Comparison of ENCODE assay signal across 9 mouse cellular contexts in genomic region chr9:63610841-63611366, GRCm38 (mm10). TPM values are rescaled to one million over a fixed set of nuclear protein-coding genes. Genes with fewer than 3 reads are reported as not detected.
DNase-seq lines count a peak whose midpoint lies in the region; ATAC-seq and TF ChIP-seq lines count a peak whose summit lies in the region.
"Had no signal": no experiment of that assay in that cellular context is flagged by ENCODE, and none has a peak within 500 bp of the region (broad histone marks: within the 10 kb centered on the region; RNA-seq: fewer than 3 reads in every experiment).

No protein-coding gene starts in this region.

- H3K4me3 ChIP-seq in spleen, adult 2 months (ENCODE audit: extremely low read depth, insufficient read depth, insufficient read length), result no peak overlapping the region
- no peak overlapping the region for H3K4me3 ChIP-seq in forebrain, embryonic 12.5 days (replicated peaks)
- H3K4me3 ChIP-seq in limb, embryonic 15.5 days, result no peak overlapping the region
- no peak overlapping the region for H3K4me3 ChIP-seq in neural tube, embryonic 14.5 days (ENCODE audit: low read depth, low read length)

- no peaks in the 10 kb centered on the region for H3K9me3 ChIP-seq in forebrain, embryonic 12.5 days
- no peaks in the 10 kb centered on the region for H3K9me3 ChIP-seq in limb, embryonic 15.5 days
- H3K9me3 ChIP-seq in neural tube, embryonic 14.5 days (ENCODE audit: control insufficient read depth, low read length), result no peaks in the 10 kb centered on the region

- peak overlapping the region; percentile 12 for H3K27ac ChIP-seq in spleen, adult 2 months (ENCODE audit: insufficient read depth, low read length)
- H3K27ac ChIP-seq in forebrain, embryonic 12.5 days, result no peak overlapping the region; the same call in 1 of the 2 replicates
- peak overlapping the region; percentile 85 for H3K27ac ChIP-seq in limb, embryonic 15.5 days
- H3K27ac ChIP-seq in neural tube, embryonic 14.5 days (ENCODE audit: low read depth, low read length), result peak overlapping the region; percentile 44

- DNase-seq in spleen, adult 2 months (ENCODE audit: low read depth in 1 of 2, low spot score in 2 of 2), result no peak
- no peak for DNase-seq in spleen, adult 18-20 months
- DNase-seq in left cerebral cortex, adult 8-10 months (ENCODE audit: low spot score in 2 of 2), result no peak
- no peak for DNase-seq in frontal cortex, adult 2 months (ENCODE audit: extremely low spot score in 1 of 2, low spot score in 1 of 2)

- no peaks in the 10 kb centered on the region for H3K27me3 ChIP-seq in spleen, adult 2 months (ENCODE audit: control insufficient read depth, insufficient read depth, low read length)
- peaks cover 7% of the 10 kb centered on the region; the same call in 1 of the 2 replicates for H3K27me3 ChIP-seq in forebrain, embryonic 12.5 days
- H3K27me3 ChIP-seq in limb, embryonic 15.5 days, result no peaks in the 10 kb centered on the region
- no peaks in the 10 kb centered on the region for H3K27me3 ChIP-seq in neural tube, embryonic 14.5 days (ENCODE audit: control insufficient read depth, insufficient read depth, low read length)

- H3K4me2 ChIP-seq in forebrain, embryonic 12.5 days, result 0 out of 2 replicates have a peak overlapping the region, but pooled peaks have one; percentile 11
- H3K4me2 ChIP-seq in limb, embryonic 15.5 days, result peak overlapping the region; percentile 32
- H3K4me2 ChIP-seq in neural tube, embryonic 14.5 days (ENCODE audit: low read depth, low read length), result no peak overlapping the region

- WGBS in spleen, adult 2 months, result 9% methylated on average over 13 of the region's 13 CpGs
- 18% methylated on average over 13 of the region's 13 CpGs for WGBS in forebrain, embryonic 12.5 days
- 17% methylated on average over 13 of the region's 13 CpGs for WGBS in limb, embryonic 15.5 days
- 13% methylated on average over 13 of the region's 13 CpGs for WGBS in neural tube, embryonic 14.5 days

- peaks cover 3% of the 10 kb centered on the region; the same call in 1 of the 2 replicates for H3K36me3 ChIP-seq in spleen, adult 2 months (ENCODE audit: control insufficient read depth, insufficient read depth, low read length)
- H3K36me3 ChIP-seq in forebrain, embryonic 12.5 days (replicated peaks), result no peaks in the 10 kb centered on the region
- H3K36me3 ChIP-seq in limb, embryonic 15.5 days, result no peaks in the 10 kb centered on the region
- no peaks in the 10 kb centered on the region for H3K36me3 ChIP-seq in neural tube, embryonic 14.5 days (ENCODE audit: control insufficient read depth, insufficient read depth, low read length)

- H3K4me1 ChIP-seq in spleen, adult 2 months (ENCODE audit: control insufficient read depth, insufficient read depth, insufficient read length), result peaks cover 33% of the 10 kb centered on the region
- peaks cover 37% of the 10 kb centered on the region for H3K4me1 ChIP-seq in forebrain, embryonic 12.5 days
- peaks cover 54% of the 10 kb centered on the region for H3K4me1 ChIP-seq in limb, embryonic 15.5 days
- peaks cover 18% of the 10 kb centered on the region for H3K4me1 ChIP-seq in neural tube, embryonic 14.5 days (ENCODE audit: control insufficient read depth, insufficient read depth, low read length)

- 0 out of 2 replicates have a peak, but pooled peaks have one; percentile 23 for ATAC-seq in forebrain, embryonic 12.5 days (ENCODE audit: low FRiP score)
- peak; percentile 62 to 70 for ATAC-seq in hematopoietic stem cell, adult 5-6 weeks (replicated peaks in 1 of 2; ENCODE audit: insufficient read depth in 1 of 2, low FRiP score in 2 of 2, low TSS enrichment in 1 of 2, low read depth in 1 of 2, poor library complexity in 2 of 2, severe bottlenecking in 2 of 2)
- peak; percentile 27; the same call in 1 of the 2 replicates for ATAC-seq in limb, embryonic 15.5 days (ENCODE audit: insufficient number of reproducible peaks, low FRiP score, low TSS enrichment, low read depth)
- ATAC-seq in neural tube, embryonic 14.5 days (ENCODE audit: low read depth), result no peak

- no peak overlapping the region for H3K9ac ChIP-seq in forebrain, embryonic 12.5 days
- H3K9ac ChIP-seq in limb, embryonic 15.5 days, result no peak overlapping the region
- H3K9ac ChIP-seq in neural tube, embryonic 14.5 days (replicated peaks; ENCODE audit: low read depth, low read length), result no peak overlapping the region

- TF ChIP-seq CTCF in spleen, adult 2 months (IDR thresholded peaks at IDR 0.05; ENCODE audit: extremely low read depth, insufficient read depth, insufficient read length, insufficient replicate concordance), result no peak

- no peak for TF ChIP-seq POLR2A in spleen, adult 2 months (IDR thresholded peaks at IDR 0.05; ENCODE audit: low read depth, low read length)

RNA-seq across cellular contexts. Expression of gene Aagab, which starts 8.4 kb away (rescaled TPM):
- 14.1 and 16.7 TPM in 2 replicates for polyA plus RNA-seq in spleen, adult 2 months (2012; rRNA removed)
- 50.4 and 51.5 TPM in 2 replicates for polyA plus RNA-seq in forebrain, embryonic 12.5 days (2016; fragmentation: Nextera tagmentation; extraction: Ambion mirVana)
- total RNA-seq in hematopoietic stem cell, adult 5-6 weeks (2017), result 27.4 and 42.5 TPM in 2 replicates
- polyA plus RNA-seq in limb, embryonic 15.5 days (2015; fragmentation: Nextera tagmentation; extraction: Ambion mirVana), result 25.7 and 30.5 TPM in 2 replicates
- 51.6 and 65.0 TPM in 2 replicates for polyA plus RNA-seq in neural tube, embryonic 14.5 days (2014; fragmentation: Nextera tagmentation; extraction: Ambion mirVana)
- 10 to 100 TPM; 41.2 to 50.7 (median 46.4) TPM for total RNA-seq in left cerebral cortex, adult 8-10 months (2022)
- polyA plus RNA-seq in frontal cortex, adult 2 months (2012; rRNA removed), result 28.7 and 29.9 TPM in 2 replicates

RNA-seq across cellular contexts. Expression of gene Iqch, which starts 8.6 kb away (rescaled TPM):
- polyA plus RNA-seq in spleen, adult 2 months (2012; rRNA removed), result not detected in 2 replicates
- polyA plus RNA-seq in forebrain, embryonic 12.5 days (2016; fragmentation: Nextera tagmentation; extraction: Ambion mirVana), result 0.10 TPM in 1 of 2 replicates, not detected in the other
- total RNA-seq in hematopoietic stem cell, adult 5-6 weeks (2017), result 0.40 TPM in 1 of 2 replicates, not detected in the other
- polyA plus RNA-seq in limb, embryonic 15.5 days (2015; fragmentation: Nextera tagmentation; extraction: Ambion mirVana), result 0.06 and 0.13 TPM in 2 replicates
- 0.16 and 0.28 TPM in 2 replicates for polyA plus RNA-seq in neural tube, embryonic 14.5 days (2014; fragmentation: Nextera tagmentation; extraction: Ambion mirVana)
- under 1 TPM in 2 of 4 experiments, not detected in 2; 0.11 to 0.19 TPM for total RNA-seq in left cerebral cortex, adult 8-10 months (2022)
- polyA plus RNA-seq in frontal cortex, adult 2 months (2012; rRNA removed), result 0.04 TPM in 1 of 2 replicates, not detected in the other
- total RNA-seq: left cerebral cortex, adult 18-20 months had no signal
